Mouse (Mus musculus) hindbrain, embryonic 13.5 days (tissue): Measurements from ENCODE around the gene Nfia. TPM values are rescaled to one million over a fixed set of nuclear protein-coding genes. Genes with fewer than 3 reads are reported as not detected.

Experiments
- ATAC-seq: fragments of 200-750 bp; cut with Nextera tagmentation; 2 replicates; pipeline ENCODE4 v1.8.0; 2017; ENCODE audit warnings: moderate TSS enrichment; ENCODE audit not compliant: low FRiP score
- H3K27ac ChIP-seq: fragments of 300-500 bp; sonication (generic); 2 replicates; pipeline ENCODE4 v1.5.1; 2015; ENCODE audit warnings: inconsistent platforms, mild to moderate bottlenecking, moderate library complexity
- H3K27me3 ChIP-seq: fragments of 300-500 bp; sonication (generic); 2 replicates; pipeline ENCODE4 v1.6.1; 2015; ENCODE audit warnings: mild to moderate bottlenecking, inconsistent platforms
- H3K36me3 ChIP-seq: fragments of 300-500 bp; sonication (generic); 2 replicates; pipeline ENCODE4 v1.6.1; 2015; ENCODE audit warnings: mild to moderate bottlenecking, inconsistent platforms
- H3K4me1 ChIP-seq: fragments of 300-500 bp; sonication (generic); replicated peaks from 2 replicates; pipeline ENCODE4 v1.6.1; 2015; ENCODE audit warnings: inconsistent platforms
- H3K4me2 ChIP-seq: fragments of 300-500 bp; sonication (generic); 2 replicates; pipeline ENCODE4 v1.6.1; 2015; ENCODE audit warnings: inconsistent platforms, mild to moderate bottlenecking, moderate library complexity
- H3K4me3 ChIP-seq: fragments of 300-500 bp; sonication (generic); 2 replicates; pipeline ENCODE4 v1.5.1; 2015; ENCODE audit warnings: mild to moderate bottlenecking, inconsistent platforms
- H3K9ac ChIP-seq: fragments of 300-500 bp; sonication (generic); 2 replicates; pipeline ENCODE4 v1.6.1; 2015; ENCODE audit warnings: mild to moderate bottlenecking, inconsistent platforms
- H3K9me3 ChIP-seq: fragments of 300-500 bp; sonication (generic); 2 replicates; pipeline ENCODE4 v1.6.1; 2016; ENCODE audit warnings: inconsistent platforms
- WGBS: fragments of 180-500 bp; shearing (Covaris S2); methylation state at CpG from one replicate; pipeline ENCODE4 v1.1.7; 2015; 5-methylcytosine and 5-hydroxymethylcytosine counted together
- polyA plus RNA-seq: library from polyadenylated mRNA; unstranded; fragments of >200 nt; fragmentation: Nextera tagmentation; extraction: Ambion mirVana; gene quantifications from 2 replicates; pipeline ENCODE4 v1.2.1, GENCODE M21; 2015

Gene Nfia
- polyA plus RNA-seq, 1 experiment from 2014 or later, result 53.2 TPM

- Histone ChIP-seq H3K36me3 (no peaks in the 10 kb centered on the region), H3K27me3 (no peaks in the 10 kb centered on the region), H3K4me2 (0 out of 2 replicates have a peak overlapping the region, but pooled peaks have one; percentile 10), H3K9ac (peak overlapping the region; percentile 46; the same call in 1 of the 2 replicates), H3K4me3 (no peak overlapping the region), H3K27ac (peak overlapping the region; percentile 78), H3K4me1 (peaks cover 75% of the 10 kb centered on the region), H3K9me3 (no peaks in the 10 kb centered on the region)
- ATAC-seq, result peak; percentile 87
- WGBS, result 16% methylated on average over 7 of the region's 7 CpGs
Observed at GRCm38 (mm10) chr4:97839406-97840101, 67.0 kb downstream of the Nfia start.

- 16% methylated on average over 8 of the region's 8 CpGs for WGBS
- peaks cover 80% of the 10 kb centered on the region for H3K4me1 ChIP-seq
- H3K9ac ChIP-seq, result no peak overlapping the region
Observed at GRCm38 (mm10) chr4:97840227-97841062, 67.9 kb downstream of the Nfia start.

GRCm38 (mm10) chr4:97841063-97841595 lies 68.6 kb downstream of the Nfia start:
- WGBS, result 39% methylated on average over 4 of the region's 4 CpGs
- no peaks in the 10 kb centered on the region for H3K9me3 ChIP-seq
- no peak for ATAC-seq
- no peak overlapping the region for H3K4me3 ChIP-seq
- H3K9ac ChIP-seq, result no peak overlapping the region
- no peaks in the 10 kb centered on the region for H3K27me3 ChIP-seq
- H3K4me2 ChIP-seq, result no peak overlapping the region
- H3K4me1 ChIP-seq, result peaks cover 74% of the 10 kb centered on the region
- H3K36me3 ChIP-seq, result no peaks in the 10 kb centered on the region
- H3K27ac ChIP-seq, result 0 out of 2 replicates have a peak overlapping the region, but pooled peaks have one; percentile 18

More at GRCm38 (mm10) chr4:97840227-97841062, 67.9 kb downstream of the Nfia start:
- no peaks in the 10 kb centered on the region for H3K36me3 ChIP-seq
- no peaks in the 10 kb centered on the region for H3K27me3 ChIP-seq
- no peak overlapping the region for H3K4me3 ChIP-seq
- peak overlapping the region; percentile 78 for H3K27ac ChIP-seq
- 0 out of 2 replicates have a peak overlapping the region, but pooled peaks have one; percentile 10 for H3K4me2 ChIP-seq
- ATAC-seq, result peak; percentile 62
- H3K9me3 ChIP-seq, result no peaks in the 10 kb centered on the region

GRCm38 (mm10) chr4:97841745-97842144 lies 69.2 kb downstream of the Nfia start:
- Histone ChIP-seq H3K9me3 (no peaks in the 10 kb centered on the region), H3K4me3 (no peak overlapping the region), H3K36me3 (no peaks in the 10 kb centered on the region), H3K4me2 (no peak overlapping the region), H3K9ac (no peak overlapping the region), H3K4me1 (peaks cover 68% of the 10 kb centered on the region), H3K27me3 (no peaks in the 10 kb centered on the region), H3K27ac (no peak overlapping the region)
- no peak for ATAC-seq
- WGBS, result 78% methylated on average over 5 of the region's 5 CpGs

GRCm38 (mm10) chr4:97843981-97844690 lies 71.6 kb downstream of the Nfia start:
- no peak overlapping the region for H3K9ac ChIP-seq
- 0 out of 2 replicates have a peak overlapping the region, but pooled peaks have one; percentile 6 for H3K4me2 ChIP-seq
- no peak overlapping the region; the same call in 1 of the 2 replicates for H3K27ac ChIP-seq
- no peaks in the 10 kb centered on the region for H3K27me3 ChIP-seq
- H3K9me3 ChIP-seq, result no peaks in the 10 kb centered on the region
- no peak overlapping the region for H3K4me3 ChIP-seq
- no peak for ATAC-seq
- 49% methylated on average over 15 of the region's 15 CpGs for WGBS
- H3K4me1 ChIP-seq, result peaks cover 44% of the 10 kb centered on the region
- H3K36me3 ChIP-seq, result no peaks in the 10 kb centered on the region

- no peaks in the 10 kb centered on the region for H3K27me3 ChIP-seq
- no peak for ATAC-seq
- H3K4me3 ChIP-seq, result no peak overlapping the region
- 0 out of 2 replicates have a peak overlapping the region, but pooled peaks have one; percentile 4 for H3K4me2 ChIP-seq
- 31% methylated on average over 6 of the region's 6 CpGs for WGBS
- H3K36me3 ChIP-seq, result no peaks in the 10 kb centered on the region
- H3K9me3 ChIP-seq, result no peaks in the 10 kb centered on the region
- peaks cover 37% of the 10 kb centered on the region for H3K4me1 ChIP-seq
- H3K27ac ChIP-seq, result peak overlapping the region; percentile 35
- H3K9ac ChIP-seq, result no peak overlapping the region
Observed at GRCm38 (mm10) chr4:97844899-97845298, 72.4 kb downstream of the Nfia start.

GRCm38 (mm10) chr4:97847653-97848052 lies 75.1 kb downstream of the Nfia start:
- no peak overlapping the region for H3K4me3 ChIP-seq
- 89% methylated on average over 5 of the region's 5 CpGs for WGBS
- H3K36me3 ChIP-seq, result no peaks in the 10 kb centered on the region
- peaks cover 16% of the 10 kb centered on the region for H3K4me1 ChIP-seq
- H3K27me3 ChIP-seq, result no peaks in the 10 kb centered on the region
- no peak overlapping the region for H3K4me2 ChIP-seq
- no peak for ATAC-seq
- H3K9me3 ChIP-seq, result no peaks in the 10 kb centered on the region
- H3K9ac ChIP-seq, result no peak overlapping the region
- H3K27ac ChIP-seq, result no peak overlapping the region

GRCm38 (mm10) chr4:97850991-97851390 lies 78.5 kb downstream of the Nfia start:
- Histone ChIP-seq H3K4me2 (no peak overlapping the region), H3K4me1 (no peaks in the 10 kb centered on the region; the same call in 1 of the 2 replicates), H3K36me3 (no peaks in the 10 kb centered on the region), H3K4me3 (no peak overlapping the region), H3K27ac (no peak overlapping the region), H3K9ac (no peak overlapping the region), H3K27me3 (no peaks in the 10 kb centered on the region), H3K9me3 (no peaks in the 10 kb centered on the region)
- WGBS, result 87% methylated on average over 3 of the region's 3 CpGs
- no peak for ATAC-seq

- Histone ChIP-seq H3K4me1 (no peaks in the 10 kb centered on the region; the same call in 1 of the 2 replicates), H3K9me3 (no peaks in the 10 kb centered on the region), H3K36me3 (no peaks in the 10 kb centered on the region), H3K27ac (no peak overlapping the region), H3K9ac (no peak overlapping the region), H3K4me2 (no peak overlapping the region), H3K4me3 (no peak overlapping the region), H3K27me3 (no peaks in the 10 kb centered on the region)
- WGBS, result 87% methylated on average over 5 of the region's 5 CpGs
- no peak for ATAC-seq
Observed at GRCm38 (mm10) chr4:97851698-97852097, 79.2 kb downstream of the Nfia start.

- Histone ChIP-seq H3K4me2 (no peak overlapping the region), H3K27ac (no peak overlapping the region), H3K9me3 (no peaks in the 10 kb centered on the region), H3K36me3 (no peaks in the 10 kb centered on the region), H3K27me3 (no peaks in the 10 kb centered on the region), H3K4me3 (no peak overlapping the region), H3K9ac (no peak overlapping the region), H3K4me1 (peaks cover 5% of the 10 kb centered on the region; the same call in 1 of the 2 replicates)
- no peak for ATAC-seq
- 85% methylated on average over 2 of the region's 2 CpGs for WGBS
Observed at GRCm38 (mm10) chr4:97852626-97853025, 80.1 kb downstream of the Nfia start.

- no peak overlapping the region for H3K4me2 ChIP-seq
- no peaks in the 10 kb centered on the region for H3K9me3 ChIP-seq
- no peaks in the 10 kb centered on the region for H3K27me3 ChIP-seq
- H3K27ac ChIP-seq, result no peak overlapping the region
- no peaks in the 10 kb centered on the region for H3K36me3 ChIP-seq
- ATAC-seq, result no peak
- H3K4me1 ChIP-seq, result peaks cover 18% of the 10 kb centered on the region
- 95% methylated on average over 4 of the region's 4 CpGs for WGBS
- H3K9ac ChIP-seq, result no peak overlapping the region
- no peak overlapping the region for H3K4me3 ChIP-seq
Observed at GRCm38 (mm10) chr4:97854779-97855178, 82.2 kb downstream of the Nfia start.
